Mouse (Mus musculus): ENCODE measurements around the gene Sox8. TPM values are rescaled to one million over a fixed set of nuclear protein-coding genes. Genes with fewer than 3 reads are reported as not detected.

The Sox8 gene
- polyA plus RNA-seq (2012; ENCODE audit: low replicate concordance) = 0.10 and 0.16 TPM in 2 replicates

GRCm38 (mm10) chr17:25570648-25571452 lies at the start of gene Sox8:
Gene Sox8 (minus strand): TSS chr17:25570686.

GRCm38 (mm10) chr17:25578920-25579319 lies 8.4 kb upstream of the Sox8 start, which contains the start of gene Lmf1:
Gene Lmf1 (plus strand): TSS chr17:25579085.

Other genes with a start within 250 kb of the Sox8 start
- 0.87 and 3.6 TPM in 2 replicates for gene Tpsab1, start 225.1 kb downstream of the Sox8 start, polyA plus RNA-seq (2012; ENCODE audit: low replicate concordance)
- gene Tpsb2, start 204.4 kb downstream of the Sox8 start, polyA plus RNA-seq (2012; ENCODE audit: low replicate concordance) = 2.0 and 20.1 TPM in 2 replicates
- gene Tpsg1, start 201.4 kb downstream of the Sox8 start, polyA plus RNA-seq (2012; ENCODE audit: low replicate concordance) = 0.21 TPM in 1 of 2 replicates, not detected in the other
- gene Cacna1h, start 136.9 kb downstream of the Sox8 start, polyA plus RNA-seq (2012; ENCODE audit: low replicate concordance) = 6.5 and 17.3 TPM in 2 replicates
- not detected in 2 replicates for gene Tekt4, start 116.1 kb downstream of the Sox8 start, polyA plus RNA-seq (2012; ENCODE audit: low replicate concordance)
- gene Sstr5, start 73.4 kb downstream of the Sox8 start, polyA plus RNA-seq (2012; ENCODE audit: low replicate concordance) = 0.12 TPM in 1 of 2 replicates, not detected in the other
- gene Lmf1, start 8.4 kb upstream of the Sox8 start, polyA plus RNA-seq (2012; ENCODE audit: low replicate concordance) = 18.7 and 20.7 TPM in 2 replicates
- gene Gng13, start 146.5 kb upstream of the Sox8 start, polyA plus RNA-seq (2012; ENCODE audit: low replicate concordance) = not detected in 2 replicates
- gene Chtf18, start 156.7 kb upstream of the Sox8 start, polyA plus RNA-seq (2012; ENCODE audit: low replicate concordance) = 13.6 and 24.2 TPM in 2 replicates
- gene Rpusd1, start 157.0 kb upstream of the Sox8 start, polyA plus RNA-seq (2012; ENCODE audit: low replicate concordance) = 26.6 and 48.2 TPM in 2 replicates
- gene Mslnl, start 165.4 kb upstream of the Sox8 start, polyA plus RNA-seq (2012; ENCODE audit: low replicate concordance) = not detected in 2 replicates
- gene Msln, start 183.7 kb upstream of the Sox8 start, polyA plus RNA-seq (2012; ENCODE audit: low replicate concordance) = 0.06 TPM in 1 of 2 replicates, not detected in the other
- 16.2 and 23.3 TPM in 2 replicates for gene Narfl, start 203.1 kb upstream of the Sox8 start, polyA plus RNA-seq (2012; ENCODE audit: low replicate concordance)
- gene Haghl, start 215.0 kb upstream of the Sox8 start, polyA plus RNA-seq (2012; ENCODE audit: low replicate concordance) = 34.3 and 35.1 TPM in 2 replicates
- not detected in 2 replicates for gene Ccdc78, start 215.9 kb upstream of the Sox8 start, polyA plus RNA-seq (2012; ENCODE audit: low replicate concordance)
- 23.5 and 44.0 TPM in 2 replicates for gene Fam173a, start 222.2 kb upstream of the Sox8 start, polyA plus RNA-seq (2012; ENCODE audit: low replicate concordance)
- not detected in 2 replicates for gene AC134908.4, start 225.0 kb upstream of the Sox8 start, polyA plus RNA-seq (2012; ENCODE audit: low replicate concordance)
- 51.5 and 71.8 TPM in 2 replicates for gene Metrn, start 226.4 kb upstream of the Sox8 start, polyA plus RNA-seq (2012; ENCODE audit: low replicate concordance)
- 0.73 and 0.79 TPM in 2 replicates for gene Fbxl16, start 238.4 kb upstream of the Sox8 start, polyA plus RNA-seq (2012; ENCODE audit: low replicate concordance)

Data from hematopoietic multipotent progenitor cell, adult 10-12 weeks (in vitro differentiated cells).